Mouse (Mus musculus) limb, embryonic 11.5 days (tissue): ENCODE results near the gene Rhox2g. TPM values are rescaled to one million over a fixed set of nuclear protein-coding genes. Genes with fewer than 3 reads are reported as not detected.
"Not testable (repeated sequence)": the region's sequence is repeated elsewhere in the genome, so short reads cannot be mapped to it uniquely, and the experiment has no call there.

ENCODE experiments used
- ATAC-seq: fragments of 200-750 bp; cut with Nextera tagmentation; 2 replicates; pipeline ENCODE4 v1.8.0; 2017; ENCODE audit warnings: low read depth; ENCODE audit not compliant: insufficient number of reproducible peaks, low FRiP score, low TSS enrichment
- DNase-seq: peaks from one replicate; pipeline ENCODE4 v3.0.0-alpha.2; 2015; ENCODE audit warnings: low spot score
- H3K27ac ChIP-seq: fragments of 300-500 bp; sonication (generic); replicated peaks from 2 replicates; pipeline ENCODE4 v1.5.1; 2014; ENCODE audit warnings: low read depth, mild to moderate bottlenecking, low read length
- H3K27me3 ChIP-seq: fragments of 300-500 bp; sonication (generic); 2 replicates; pipeline ENCODE4 v1.6.1; 2014; ENCODE audit warnings: mild to moderate bottlenecking, low read length, mixed read lengths; ENCODE audit not compliant: control insufficient read depth, insufficient read depth
- H3K36me3 ChIP-seq: fragments of 300-500 bp; sonication (generic); 2 replicates; pipeline ENCODE4 v1.6.1; 2014; ENCODE audit warnings: mild to moderate bottlenecking, low read length, moderate library complexity, mixed read lengths; ENCODE audit not compliant: control insufficient read depth, insufficient read depth
- H3K4me1 ChIP-seq: fragments of 300-500 bp; sonication (generic); 2 replicates; pipeline ENCODE4 v1.6.1; 2014; ENCODE audit warnings: low read length, mixed read lengths; ENCODE audit not compliant: control insufficient read depth, insufficient read depth
- H3K4me2 ChIP-seq: fragments of 300-500 bp; sonication (generic); 2 replicates; pipeline ENCODE4 v1.6.1; 2014; ENCODE audit warnings: low read depth, mild to moderate bottlenecking, moderate library complexity; ENCODE audit not compliant: severe bottlenecking
- H3K4me3 ChIP-seq: fragments of 300-500 bp; sonication (generic); 2 replicates; pipeline ENCODE4 v1.5.1; 2014; ENCODE audit warnings: low read depth, low read length
- H3K9ac ChIP-seq: fragments of 300-500 bp; sonication (generic); 2 replicates; pipeline ENCODE4 v1.6.1; 2014; ENCODE audit warnings: mild to moderate bottlenecking, low read length
- H3K9me3 ChIP-seq: fragments of 300-500 bp; sonication (generic); 2 replicates; pipeline ENCODE4 v1.6.1; 2016; ENCODE audit warnings: low read length; ENCODE audit not compliant: control insufficient read depth
- WGBS: fragments of 180-500 bp; shearing (Covaris S2); extraction: QIAGEN DNeasy Blood & Tissue Kit; methylation state at CpG from one replicate; pipeline ENCODE4 v1.1.7; 2014; 5-methylcytosine and 5-hydroxymethylcytosine counted together
- polyA plus RNA-seq: library from polyadenylated mRNA; unstranded; fragments of >200 nt; fragmentation: Nextera tagmentation; extraction: Ambion mirVana; gene quantifications from 2 replicates; pipeline ENCODE4 v1.2.1, GENCODE M21; 2014

Gene Rhox2g
- polyA plus RNA-seq = not detected in 2 replicates

DNA sequence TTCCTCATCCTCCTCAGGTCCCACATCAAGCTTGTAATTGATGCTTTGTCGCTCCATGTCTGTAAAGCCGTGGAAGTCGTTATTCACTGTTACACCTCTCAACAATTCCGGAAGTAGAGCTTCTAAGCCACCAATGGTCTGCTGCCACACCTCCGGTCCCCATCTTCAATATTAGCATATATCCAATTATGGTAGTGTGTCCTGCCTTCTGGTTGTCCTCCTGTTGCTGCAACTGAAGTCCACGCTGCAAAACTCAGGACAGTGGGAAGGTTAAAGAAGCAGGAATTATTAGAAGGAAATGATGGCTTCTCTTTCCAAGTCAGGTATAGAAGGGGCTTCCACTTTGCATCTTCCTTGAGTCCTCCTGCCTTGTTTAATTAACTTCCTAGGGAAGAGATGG is at the start of gene Rhox2g:
Gene Rhox2g (minus strand): TSS at position 101 of the 400 bp plus-strand sequence.
- not testable (repeated sequence) for DNase-seq, H3K4me3 ChIP-seq, H3K9ac ChIP-seq, H3K36me3 ChIP-seq, H3K27ac ChIP-seq, ATAC-seq, H3K9me3 ChIP-seq, H3K4me1 ChIP-seq, H3K4me2 ChIP-seq, H3K27me3 ChIP-seq
- 83% methylated on average over 6 of the region's 6 CpGs for WGBS

DNA sequence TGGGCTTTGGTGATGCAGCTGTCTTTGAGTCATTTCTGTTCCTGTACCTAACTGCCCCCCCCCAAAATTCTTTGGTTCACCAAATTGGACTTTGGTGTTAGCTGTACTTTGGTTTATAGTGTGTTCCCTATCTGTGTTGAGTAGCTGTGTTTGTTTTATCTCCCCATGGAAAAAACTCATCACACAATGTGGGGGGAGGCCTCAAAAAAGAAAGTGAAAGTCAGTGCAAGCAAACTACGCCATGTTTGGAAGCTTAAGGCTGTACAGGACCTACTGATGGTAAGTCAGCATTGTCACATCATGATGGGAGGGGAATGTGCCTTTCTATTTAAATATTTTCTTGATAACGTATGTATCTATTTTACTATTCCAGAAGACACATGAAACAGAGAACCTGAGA is 49.0 kb upstream of the Rhox2g start:
- Histone ChIP-seq H3K36me3 (no peaks in the 10 kb centered on the region), H3K4me2 (no peak overlapping the region), H3K4me3 (no peak overlapping the region), H3K9me3 (no peaks in the 10 kb centered on the region), H3K9ac (no peak overlapping the region), H3K27ac (no peak overlapping the region), H3K27me3 (no peaks in the 10 kb centered on the region), H3K4me1 (no peaks in the 10 kb centered on the region)
- 78% methylated on average over 2 of the region's 2 CpGs for WGBS
- ATAC-seq (no peak), DNase-seq (no peak)

DNA sequence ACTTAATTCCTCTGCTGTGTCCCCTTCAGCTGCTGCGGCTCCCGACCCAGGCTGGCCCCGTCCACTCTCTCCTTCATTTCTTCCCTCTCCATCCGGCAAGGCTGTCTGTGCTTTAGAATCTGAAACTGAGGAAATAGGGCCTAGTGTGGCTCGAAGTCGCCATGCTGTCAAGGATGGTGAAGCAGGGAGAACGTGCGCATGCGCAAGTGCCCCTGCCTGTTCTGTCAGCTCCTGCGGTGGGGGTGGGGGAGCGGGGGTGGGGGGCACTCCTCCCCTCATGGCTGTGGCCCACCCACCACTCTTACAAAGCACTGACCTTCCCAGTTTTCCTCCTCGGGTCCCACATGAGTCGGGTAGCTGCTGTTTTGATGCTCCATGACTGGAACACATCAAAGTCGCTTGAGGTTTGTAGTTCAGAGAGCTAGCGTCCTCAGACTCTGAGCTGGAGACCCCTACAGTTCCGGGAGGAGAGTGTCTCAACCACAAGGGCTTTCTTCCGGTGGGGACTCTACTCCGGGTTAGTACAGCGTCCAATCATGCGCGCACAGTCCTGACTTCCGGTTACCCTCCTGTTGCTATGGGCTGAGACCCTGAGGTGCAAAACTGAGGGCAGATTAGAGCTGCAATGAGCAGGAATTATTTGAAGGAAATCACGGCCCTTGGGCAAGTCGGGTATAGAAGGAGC is 39.9 kb upstream of the Rhox2g start:
- no peak overlapping the region for H3K27ac ChIP-seq
- no peaks in the 10 kb centered on the region for H3K36me3 ChIP-seq
- no peak overlapping the region for H3K4me3 ChIP-seq
- H3K9me3 ChIP-seq = no peaks in the 10 kb centered on the region
- no peak for ATAC-seq
- H3K4me2 ChIP-seq = no peak overlapping the region
- no peaks in the 10 kb centered on the region for H3K27me3 ChIP-seq
- no peaks in the 10 kb centered on the region for H3K4me1 ChIP-seq
- no peak for DNase-seq
- WGBS = 85% methylated on average over 24 of the region's 24 CpGs
- H3K9ac ChIP-seq = no peak overlapping the region

DNA sequence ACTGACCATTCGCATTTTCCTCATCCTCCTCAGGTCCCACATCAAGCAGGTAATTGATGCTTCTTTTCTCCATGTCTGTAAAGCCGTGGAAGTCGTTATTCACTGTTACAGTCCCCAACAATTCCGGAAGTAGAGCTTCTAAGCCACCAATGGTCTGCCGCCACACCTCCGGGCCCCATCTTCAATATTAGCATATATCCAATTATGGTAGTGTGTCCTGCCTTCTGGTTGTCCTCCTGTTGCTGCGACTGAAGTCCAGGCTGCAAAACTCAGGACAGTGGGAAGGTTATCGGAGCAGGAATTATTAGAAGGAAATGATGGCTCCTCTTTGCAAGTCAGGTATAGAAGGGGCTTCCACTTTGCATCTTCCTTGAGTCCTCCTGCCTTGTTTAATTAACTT is 29.9 kb upstream of the Rhox2g start, which contains the start of gene Rhox2h:
Gene Rhox2h (minus strand): TSS at position 101 of the 400 bp plus-strand sequence.
- H3K27me3 ChIP-seq, H3K4me3 ChIP-seq, H3K27ac ChIP-seq, H3K9me3 ChIP-seq, H3K9ac ChIP-seq, DNase-seq, H3K4me2 ChIP-seq, ATAC-seq, H3K4me1 ChIP-seq, H3K36me3 ChIP-seq: not testable (repeated sequence)
- 83% methylated on average over 8 of the region's 8 CpGs for WGBS

DNA sequence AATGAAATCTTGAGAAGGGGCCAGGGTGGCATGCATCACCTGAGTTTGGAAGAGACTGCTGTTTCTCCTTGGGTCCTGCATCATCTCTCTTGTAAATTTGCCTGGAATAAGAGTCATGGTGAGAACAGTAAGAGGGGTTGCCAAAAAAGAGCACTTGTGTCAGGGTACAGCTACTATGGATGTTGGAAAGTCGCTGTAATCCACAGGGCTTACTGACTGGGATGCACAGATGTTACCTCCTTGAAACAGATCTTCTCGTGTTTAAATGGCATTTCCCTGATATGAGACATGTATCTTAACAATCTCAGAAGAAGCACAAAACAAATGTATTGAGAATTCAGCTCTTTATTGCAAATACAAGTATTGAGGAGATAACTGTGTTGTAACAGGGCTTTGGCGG is 25.4 kb upstream of the Rhox2g start, which contains the start of gene Rhox3h:
Gene Rhox3h (minus strand): TSS at position 101 of the 400 bp plus-strand sequence.
- WGBS = 100% methylated on average over 1 of the region's 3 CpGs
- H3K36me3 ChIP-seq, H3K9ac ChIP-seq, DNase-seq, H3K4me3 ChIP-seq, H3K27ac ChIP-seq, H3K4me2 ChIP-seq, H3K4me1 ChIP-seq, H3K9me3 ChIP-seq, H3K27me3 ChIP-seq, ATAC-seq: not testable (repeated sequence)

DNA sequence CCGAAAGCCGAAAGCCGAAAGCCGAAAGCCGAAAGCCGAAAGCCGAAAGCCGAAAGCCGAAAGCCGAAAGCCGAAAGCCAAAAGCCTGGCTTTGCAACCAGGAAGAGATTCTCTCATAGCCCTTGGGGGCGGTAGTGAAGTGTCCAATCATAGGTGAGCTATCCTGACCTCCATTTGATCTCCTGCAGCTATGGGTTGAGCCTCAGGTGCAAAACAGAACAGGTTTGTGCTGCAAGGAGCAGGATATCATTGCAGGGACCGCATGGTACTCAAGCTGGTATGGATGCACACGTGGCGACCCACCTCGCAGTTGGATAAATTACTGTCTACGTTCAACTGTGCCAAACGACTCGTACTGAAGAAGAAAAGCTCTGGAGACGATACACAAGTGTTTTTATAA is 8.0 kb upstream of the Rhox2g start, which contains the start of gene Rhox4g:
Gene Rhox4g (minus strand): TSS at position 101 of the 400 bp plus-strand sequence.
- H3K4me2 ChIP-seq, H3K36me3 ChIP-seq, H3K9ac ChIP-seq, H3K27me3 ChIP-seq, H3K9me3 ChIP-seq, DNase-seq, H3K27ac ChIP-seq, ATAC-seq, H3K4me1 ChIP-seq, H3K4me3 ChIP-seq: not testable (repeated sequence)
- WGBS = 86% methylated on average over 15 of the region's 20 CpGs

DNA sequence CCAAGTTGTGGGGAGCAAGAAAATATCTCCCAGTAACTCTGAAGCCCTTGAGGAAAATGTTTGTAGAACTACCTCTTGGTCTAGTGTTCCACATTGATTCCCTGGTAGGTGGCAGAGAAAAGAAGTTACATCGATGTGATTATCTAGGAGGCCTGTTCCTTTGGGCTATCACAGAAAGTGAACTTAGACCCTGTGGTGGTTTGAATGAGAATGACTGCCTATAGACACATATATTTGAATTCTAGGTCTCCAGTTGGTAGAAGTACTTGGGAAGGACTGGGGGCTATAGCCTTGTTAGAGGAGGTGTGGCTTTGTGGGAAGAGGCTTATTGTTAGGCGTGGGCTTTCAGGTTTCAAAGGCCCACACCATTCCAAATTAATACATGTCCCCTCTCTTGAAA is 14.8 kb downstream of the Rhox2g start, which contains the start of gene Rhox3g:
Gene Rhox3g (minus strand): TSS at position 101 of the 400 bp plus-strand sequence.
- H3K27ac ChIP-seq, H3K9me3 ChIP-seq, DNase-seq, H3K4me2 ChIP-seq, H3K27me3 ChIP-seq, ATAC-seq, H3K4me3 ChIP-seq, H3K4me1 ChIP-seq, H3K9ac ChIP-seq, H3K36me3 ChIP-seq: not testable (repeated sequence)
- WGBS = 88% methylated on average over 2 of the region's 2 CpGs

DNA sequence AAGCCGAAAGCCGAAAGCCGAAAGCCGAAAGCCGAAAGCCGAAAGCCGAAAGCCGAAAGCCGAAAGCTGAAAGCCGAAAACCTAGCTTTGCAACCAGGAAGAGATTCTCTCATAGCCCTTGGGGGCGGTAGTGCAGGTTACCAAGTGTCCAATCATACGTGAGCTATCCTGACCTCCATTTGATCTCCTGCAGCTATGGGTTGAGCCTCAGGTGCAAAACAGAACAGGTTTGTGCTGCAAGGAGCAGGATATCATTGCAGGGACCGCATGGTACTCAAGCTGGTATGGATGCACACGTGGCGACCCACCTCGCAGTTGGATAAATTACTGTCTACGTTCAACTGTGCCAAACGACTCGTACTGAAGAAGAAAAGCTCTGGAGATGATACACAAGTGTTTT is 35.7 kb downstream of the Rhox2g start, which contains the start of gene Rhox4f:
Gene Rhox4f (minus strand): TSS at position 101 of the 400 bp plus-strand sequence.
- not testable (repeated sequence) for H3K9me3 ChIP-seq, H3K27me3 ChIP-seq, DNase-seq, H3K4me1 ChIP-seq, H3K4me3 ChIP-seq, H3K4me2 ChIP-seq, ATAC-seq, H3K27ac ChIP-seq, H3K36me3 ChIP-seq, H3K9ac ChIP-seq
- WGBS = 94% methylated on average over 15 of the region's 19 CpGs
